Mouse (Mus musculus): Measurements from ENCODE around the gene Cntnap2.
"Not testable (repeated sequence)": the region's sequence is repeated elsewhere in the genome, so short reads cannot be mapped to it uniquely, and the experiment has no call there.

Gene Cntnap2

DNA sequence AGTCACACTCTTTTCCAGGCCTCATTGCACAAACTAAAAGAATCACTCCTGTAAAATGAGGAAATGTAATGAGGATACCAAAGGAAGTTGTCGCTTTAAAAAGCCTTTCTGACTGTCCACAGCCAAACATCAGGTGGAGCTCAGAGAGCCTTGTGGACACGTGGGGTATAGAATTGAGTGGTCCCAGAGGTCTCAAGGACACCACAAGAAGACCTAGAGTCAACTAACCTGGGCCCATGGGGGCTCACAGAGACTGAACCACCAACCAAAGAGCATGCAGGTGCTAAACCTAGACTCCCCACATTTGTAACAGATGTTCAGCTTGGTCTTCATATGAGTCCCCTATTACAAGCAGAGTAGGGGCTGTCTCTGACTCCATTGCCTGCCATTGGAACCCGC lies 2117.0 kb downstream of the Cntnap2 start:
- DNase-seq (ENCODE audit: low read depth) = not testable (repeated sequence)

DNA sequence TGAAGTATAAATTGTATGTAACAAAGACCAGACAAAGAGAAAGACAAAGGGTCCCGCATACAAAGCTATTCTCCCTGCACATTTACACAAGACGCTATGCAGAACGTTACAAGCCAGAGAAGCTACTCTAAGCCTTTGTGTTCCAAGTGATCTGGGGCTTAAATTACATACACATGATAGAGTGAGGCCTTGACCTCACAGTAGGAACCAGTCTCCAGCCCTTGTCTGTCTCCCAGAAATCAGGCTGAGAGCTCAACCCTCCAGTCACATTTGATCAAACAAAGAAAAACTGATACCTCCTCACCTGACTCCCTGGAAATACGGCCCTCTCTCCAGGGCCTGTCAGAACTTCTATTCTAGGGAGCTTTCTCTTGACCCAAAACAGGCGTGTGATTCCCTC lies 2122.2 kb downstream of the Cntnap2 start:
- not testable (repeated sequence) for DNase-seq (ENCODE audit: low read depth)

DNA sequence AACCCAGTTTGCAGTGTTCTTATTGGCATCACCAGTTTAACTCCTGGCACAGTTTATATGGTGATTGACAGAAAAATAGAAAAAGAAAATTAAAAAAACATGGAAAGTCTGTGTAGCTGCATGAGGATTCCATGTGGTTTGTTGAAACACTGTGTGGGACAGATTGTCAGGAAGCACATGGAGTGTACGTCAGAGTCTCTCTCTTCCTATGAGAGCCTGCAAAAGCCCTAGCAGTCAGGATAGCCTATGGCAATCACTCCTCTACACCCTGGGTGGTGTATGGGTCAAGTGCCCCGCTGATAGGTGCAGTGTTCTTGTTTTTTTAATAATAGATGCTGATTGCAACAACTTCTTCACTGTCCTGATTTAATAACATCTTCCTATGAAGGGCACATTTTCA lies 2123.1 kb downstream of the Cntnap2 start:
- DNase-seq (ENCODE audit: low read depth) = no peak

DNA sequence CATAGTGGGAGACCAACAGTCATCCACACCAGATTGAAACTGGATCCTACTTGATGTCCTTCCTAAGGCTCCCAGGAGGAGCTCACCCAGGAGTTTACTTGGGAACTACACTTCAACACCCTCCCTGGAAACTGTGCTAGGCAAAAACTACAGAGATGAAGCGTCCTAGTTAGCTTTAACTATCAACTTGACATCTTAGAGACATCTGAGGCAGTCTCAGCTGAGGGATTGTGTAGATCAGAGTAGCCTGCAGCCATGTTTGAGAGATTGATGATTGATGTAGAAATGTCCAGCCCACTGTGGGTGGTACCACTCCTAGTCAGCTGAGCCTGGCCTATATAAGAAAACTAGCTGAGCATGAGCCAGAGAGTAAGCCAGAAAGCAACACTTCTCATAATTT lies 2123.6 kb downstream of the Cntnap2 start:
- no peak for DNase-seq (ENCODE audit: low read depth)

DNA sequence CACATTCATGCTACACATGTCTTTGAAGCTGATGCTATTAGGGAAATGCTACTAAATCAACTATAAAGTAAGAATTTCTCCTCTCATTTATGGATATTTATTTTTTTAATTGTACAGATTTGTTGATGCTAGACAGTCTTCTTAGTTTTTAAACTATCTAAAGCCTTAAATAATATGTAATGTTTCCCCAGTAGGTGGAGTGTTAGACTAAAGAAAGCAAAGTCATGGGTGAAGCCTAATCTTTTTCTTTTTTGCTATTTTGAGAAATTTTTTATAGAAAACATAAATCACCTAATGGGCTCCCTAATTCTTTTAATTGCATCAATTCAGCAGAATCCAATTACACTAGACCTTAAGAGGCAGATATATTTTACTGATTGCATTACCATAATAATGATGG lies 2124.7 kb downstream of the Cntnap2 start:
- DNase-seq (ENCODE audit: low read depth) = not testable (repeated sequence)

DNA sequence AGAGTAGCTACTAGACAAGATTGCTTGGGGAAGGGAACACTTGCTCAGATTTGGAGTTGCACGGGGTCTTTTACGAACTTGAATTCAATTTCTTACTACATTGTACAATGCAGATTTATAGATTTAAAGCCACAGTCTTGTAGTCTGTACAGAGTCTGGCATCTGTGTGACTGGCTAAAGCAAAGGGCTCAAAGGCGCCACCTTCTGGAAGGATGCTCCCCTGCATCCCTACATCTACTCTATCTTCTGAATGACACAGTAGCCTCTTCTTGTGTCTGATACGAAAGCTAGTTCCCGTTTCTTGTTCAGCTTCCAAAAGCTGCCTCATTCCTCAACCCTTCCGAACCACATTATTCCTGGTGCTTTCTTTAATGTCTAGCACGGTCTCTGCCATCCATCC lies 2129.0 kb downstream of the Cntnap2 start:
- DNase-seq (ENCODE audit: low read depth) = peak; percentile 31

DNA sequence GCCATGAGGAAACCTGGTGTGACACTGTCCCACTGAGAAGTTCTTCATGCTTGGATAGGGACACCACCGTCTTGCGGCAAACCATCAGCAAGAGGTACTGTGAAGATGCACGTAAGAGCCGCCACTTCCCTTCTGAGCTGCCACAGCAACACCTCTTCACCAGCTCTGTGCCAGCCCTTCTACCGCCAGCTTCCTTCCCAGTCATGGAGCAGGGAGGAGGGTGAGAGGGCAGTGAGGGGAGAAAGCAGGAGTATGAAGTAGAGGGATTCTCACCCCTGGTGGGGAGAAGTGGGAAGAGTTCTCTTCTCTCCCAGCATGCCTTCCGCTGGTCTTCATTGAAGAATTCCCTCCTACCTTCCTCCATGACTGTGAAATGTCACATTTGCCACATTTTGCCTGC lies 2129.4 kb downstream of the Cntnap2 start:
- DNase-seq (ENCODE audit: low read depth) = not testable (repeated sequence)

DNA sequence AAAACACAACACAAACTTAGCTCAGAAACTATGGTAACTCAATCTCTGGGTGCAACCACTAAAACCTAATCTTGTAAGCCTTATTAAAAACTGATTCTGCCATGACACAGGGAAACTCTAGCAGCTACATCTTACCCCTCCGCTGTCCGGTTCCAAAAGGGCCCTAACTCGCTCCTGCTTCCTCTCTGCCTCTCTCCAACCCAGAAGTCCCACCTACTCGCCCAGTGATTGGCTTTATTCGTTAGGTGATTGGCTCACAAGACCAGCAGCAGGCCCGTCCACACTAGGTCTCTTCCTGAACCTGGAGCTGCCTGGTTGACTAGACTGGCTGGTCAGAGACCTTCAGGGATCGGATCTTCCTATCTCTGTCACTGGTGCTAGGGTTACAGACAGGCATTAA lies 2131.1 kb downstream of the Cntnap2 start:
- DNase-seq (ENCODE audit: low read depth) = no peak

DNA sequence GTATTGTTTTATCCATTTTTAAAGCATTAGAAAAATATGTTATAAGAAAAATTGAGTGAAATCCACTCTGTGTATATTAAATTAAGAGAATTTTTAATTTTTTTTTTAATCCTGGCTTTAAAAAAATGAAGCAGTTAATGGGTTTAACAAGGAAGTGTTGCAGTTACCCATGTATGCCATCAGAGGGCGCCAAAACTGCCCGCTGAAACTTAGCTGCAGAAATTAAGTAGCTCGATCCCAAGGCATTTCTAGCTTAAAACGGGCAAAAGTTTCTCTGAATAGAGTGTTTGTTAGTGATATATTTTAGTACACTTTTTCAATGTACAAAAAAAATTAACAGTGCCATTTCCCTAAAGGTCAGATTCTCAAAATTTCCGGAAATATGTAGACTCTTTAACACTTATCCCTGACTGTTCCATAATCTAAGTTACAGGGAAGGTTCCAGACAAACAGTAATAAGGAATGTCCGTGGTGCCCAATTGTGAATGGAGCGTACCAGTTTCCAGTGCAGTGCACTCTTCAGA lies 2132.2 kb downstream of the Cntnap2 start:
- DNase-seq (ENCODE audit: low read depth) = peak; percentile 71

DNA sequence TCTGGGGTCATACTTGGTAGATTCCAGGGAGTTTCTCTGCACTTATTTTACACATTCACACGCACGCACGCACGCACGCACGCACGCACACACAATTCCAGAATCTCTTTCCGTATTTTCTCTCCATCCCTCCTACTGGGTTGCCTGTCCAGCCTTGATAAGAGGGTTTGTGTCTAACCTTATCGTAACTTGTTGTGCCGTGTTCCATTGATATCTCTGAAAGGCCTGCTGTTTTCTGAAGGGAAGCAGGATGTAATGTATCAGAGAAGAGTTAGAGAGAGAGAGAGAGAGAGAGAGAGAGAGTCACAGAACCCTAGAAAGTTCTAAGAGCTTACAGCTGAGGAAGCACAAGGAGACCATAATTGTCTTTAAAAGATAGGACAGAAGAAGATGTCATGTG lies 2132.8 kb downstream of the Cntnap2 start:
- no peak for DNase-seq (ENCODE audit: low read depth)

DNA sequence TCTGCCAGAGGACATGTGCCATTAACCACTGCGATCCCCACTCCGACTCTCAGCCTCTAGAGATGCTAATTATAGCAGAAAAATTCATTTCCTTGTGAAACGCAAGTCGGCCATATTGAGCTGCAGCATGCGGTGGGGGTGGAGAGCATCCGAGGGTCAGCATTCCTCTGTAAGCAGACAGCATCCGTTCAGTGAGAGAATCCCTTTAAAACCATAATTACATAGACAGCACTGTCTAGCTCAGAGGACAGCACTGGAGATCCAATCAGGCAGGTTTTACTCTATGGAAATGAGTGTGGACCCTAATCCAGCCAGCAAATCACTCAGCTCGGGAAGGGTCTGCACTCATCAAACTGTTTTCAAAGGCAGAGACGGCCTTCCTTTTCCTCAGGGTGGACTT lies 2133.3 kb downstream of the Cntnap2 start:
- no peak for DNase-seq (ENCODE audit: low read depth)

DNA sequence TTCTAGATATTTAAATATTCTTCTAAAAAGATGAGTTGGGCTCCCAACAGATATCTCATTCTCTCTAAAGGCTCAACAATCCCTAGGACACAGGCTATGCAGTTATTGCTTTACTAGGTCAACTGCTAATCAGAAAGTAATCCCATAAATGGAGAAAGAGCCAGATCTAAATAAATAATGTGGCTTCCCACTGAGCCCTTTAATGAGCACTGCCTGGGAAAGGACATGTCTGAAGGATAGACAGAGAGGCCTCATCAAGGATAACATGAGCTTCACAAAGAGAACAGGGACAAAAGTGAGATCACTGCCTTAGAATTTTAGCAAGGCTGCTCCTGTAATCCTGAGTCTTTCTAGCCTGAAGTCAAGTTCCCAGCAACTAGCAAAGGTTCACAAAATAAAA lies 2138.4 kb downstream of the Cntnap2 start:
- no peak for DNase-seq (ENCODE audit: low read depth)

DNA sequence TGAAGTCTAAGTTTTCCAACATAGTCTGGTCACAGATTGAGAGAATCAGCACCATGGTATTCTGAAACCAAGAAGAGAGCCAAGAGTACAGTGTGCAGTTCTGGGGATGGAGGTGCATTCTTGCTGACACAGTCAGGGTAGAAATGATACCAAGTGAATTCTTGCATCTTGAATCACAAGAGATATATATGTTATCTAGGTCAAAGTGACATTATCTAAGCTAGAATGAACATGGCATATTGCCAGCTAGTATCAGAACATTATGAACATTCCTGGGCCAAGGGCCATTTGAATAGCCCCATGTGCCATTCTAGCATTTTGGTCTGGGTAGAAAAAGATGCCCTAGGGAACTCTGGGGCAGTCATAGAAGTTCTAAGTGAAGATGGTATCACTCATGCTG lies 2141.5 kb downstream of the Cntnap2 start:
- DNase-seq (ENCODE audit: low read depth) = no peak

DNA sequence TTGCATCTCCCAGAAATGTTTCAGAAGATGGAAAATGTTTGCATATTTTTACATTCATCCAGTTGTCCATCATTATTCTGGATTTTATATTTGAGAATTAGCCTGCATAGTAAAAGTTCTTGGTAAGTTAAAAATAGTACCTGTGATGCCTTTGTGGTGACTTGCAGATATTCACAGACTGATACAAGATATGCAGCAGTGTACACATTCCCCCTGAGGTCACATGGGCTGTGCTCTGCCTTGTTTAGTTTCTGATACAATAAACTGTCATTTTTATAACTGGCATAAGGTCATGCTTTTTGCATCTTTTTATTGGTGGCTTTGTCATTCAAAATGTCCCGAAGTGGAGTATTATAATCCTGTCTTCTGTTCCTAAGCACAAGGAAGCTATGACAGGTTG lies 2148.9 kb downstream of the Cntnap2 start:
- no peak for DNase-seq (ENCODE audit: low read depth)

DNA sequence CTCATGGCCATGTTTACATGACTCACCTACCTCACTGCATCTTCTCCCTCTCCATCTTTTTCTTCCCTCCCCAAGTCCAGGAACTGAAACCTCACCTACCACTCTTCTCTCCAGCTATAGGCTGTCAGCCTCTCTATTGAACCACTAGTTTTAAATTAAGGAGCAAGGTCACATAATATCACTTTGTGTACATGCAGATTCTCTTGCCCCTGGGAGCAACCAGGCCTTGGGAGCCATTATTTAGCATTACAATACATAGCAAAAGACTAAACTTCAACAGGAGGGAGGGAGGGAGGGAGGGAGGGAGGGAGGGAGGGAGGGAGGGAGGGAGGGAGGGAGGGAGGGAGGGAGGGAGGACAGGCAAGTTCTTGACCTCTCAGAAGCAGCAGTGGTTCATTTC lies 2155.6 kb downstream of the Cntnap2 start:
- DNase-seq (ENCODE audit: low read depth) = no peak

DNA sequence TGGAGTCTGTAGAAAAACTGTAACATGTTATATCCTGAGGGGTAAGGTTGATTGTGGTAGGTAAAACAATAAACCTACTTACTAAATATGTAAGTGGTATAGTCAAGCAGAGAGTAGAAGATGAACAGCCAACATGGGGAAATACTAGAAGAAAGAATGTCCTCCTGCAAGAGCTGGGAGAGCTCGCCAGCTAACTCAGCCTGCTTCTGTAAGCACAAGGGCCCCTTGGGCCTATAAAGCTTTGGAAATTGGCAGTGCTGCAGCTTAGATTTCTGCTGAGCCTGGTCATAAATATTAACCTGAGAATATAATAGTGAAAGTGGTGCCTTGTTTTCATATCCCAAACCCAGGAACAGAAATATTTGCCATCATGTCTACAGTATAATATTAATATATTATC lies 2164.4 kb downstream of the Cntnap2 start:
- DNase-seq (ENCODE audit: low read depth) = not testable (repeated sequence)

DNA sequence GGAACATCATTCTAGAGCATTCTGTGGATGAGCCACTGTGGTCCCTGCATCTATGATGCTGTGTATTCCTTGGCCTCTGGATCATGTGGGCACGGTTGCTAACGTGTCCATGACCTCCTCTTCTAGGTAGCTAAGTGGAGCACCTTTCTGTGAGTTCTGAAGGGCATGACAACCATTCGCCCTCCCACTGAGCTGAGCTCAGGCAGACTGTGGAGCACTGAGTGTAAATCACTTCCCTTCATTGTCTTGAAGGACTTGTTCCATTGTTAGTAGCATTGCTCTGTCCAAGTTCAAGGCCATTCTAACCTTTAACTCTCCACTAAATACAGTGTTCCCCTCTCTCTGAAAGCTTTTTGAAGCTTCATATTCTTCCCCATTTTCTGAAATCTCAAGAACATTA lies 2166.2 kb downstream of the Cntnap2 start:
- DNase-seq (ENCODE audit: low read depth) = not testable (repeated sequence)

DNA sequence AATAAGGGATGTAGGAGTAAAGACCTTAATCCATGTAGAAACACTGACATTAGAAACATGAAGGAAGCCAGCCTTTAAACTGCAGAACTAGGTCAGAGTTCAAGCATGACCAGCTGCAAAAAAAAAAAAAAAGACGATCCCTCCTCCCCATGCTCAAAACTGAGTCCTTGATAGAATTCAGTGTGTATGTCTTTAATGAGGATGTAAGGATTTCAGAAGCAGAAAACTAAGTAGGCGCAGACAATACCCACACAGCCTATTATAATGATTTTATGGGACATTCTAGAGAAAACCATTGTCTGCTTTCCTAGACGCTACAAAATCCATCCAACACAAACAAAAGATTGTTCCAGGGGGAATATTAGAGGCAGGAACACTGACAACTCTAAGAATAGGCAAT lies 2168.4 kb downstream of the Cntnap2 start:
- DNase-seq (ENCODE audit: low read depth) = no peak

DNA sequence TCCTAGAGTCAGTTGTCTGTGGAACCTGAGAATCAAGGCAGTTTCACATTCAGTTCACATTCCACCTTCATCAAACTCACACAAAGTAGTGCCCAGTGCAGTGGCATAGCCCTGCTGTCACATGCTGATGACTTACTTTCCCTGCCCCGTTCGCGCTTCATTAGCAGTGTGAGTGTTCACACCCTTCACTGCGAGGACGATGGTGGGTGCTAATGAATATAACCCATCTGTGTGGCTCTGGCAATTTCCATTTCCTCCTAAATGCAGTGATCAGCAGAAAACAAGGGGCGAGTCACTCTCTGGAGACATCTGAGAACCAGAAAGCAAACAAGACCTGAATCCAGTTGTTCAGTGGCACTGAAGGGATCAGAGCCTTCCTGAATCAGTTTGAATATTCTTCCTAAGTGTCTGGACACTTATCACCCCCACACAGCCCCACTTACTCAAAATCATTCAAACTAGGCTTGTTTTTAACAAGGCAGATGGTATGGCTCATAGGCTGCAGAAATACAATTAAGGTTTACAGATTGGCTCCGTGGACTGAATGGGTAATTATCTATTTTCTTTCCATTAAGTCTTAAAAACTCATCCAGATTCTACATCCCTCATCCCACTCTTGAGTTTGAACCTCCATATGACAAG lies 2169.6 kb downstream of the Cntnap2 start:
- no peak for DNase-seq (ENCODE audit: low read depth)

DNA sequence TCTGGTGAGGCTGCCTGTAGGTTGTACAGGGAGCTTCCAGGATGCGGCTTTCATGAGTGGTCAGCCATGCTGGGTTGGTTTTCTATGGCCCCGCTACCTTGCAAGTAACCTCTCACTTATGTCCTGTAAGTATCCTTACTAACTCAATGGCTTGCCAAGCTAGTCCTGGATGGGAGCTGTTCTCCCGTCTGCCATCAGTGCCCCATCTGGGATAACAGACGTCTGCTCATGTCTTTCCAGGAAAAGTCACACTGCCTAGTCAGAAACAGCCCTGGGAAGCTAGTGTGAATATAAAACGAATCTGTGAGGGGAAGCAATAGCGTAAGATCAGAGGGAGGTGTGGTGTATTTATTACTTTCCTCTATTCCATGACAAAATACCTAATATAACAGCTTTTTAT lies 2172.4 kb downstream of the Cntnap2 start:
- no peak for DNase-seq (ENCODE audit: low read depth)

DNA sequence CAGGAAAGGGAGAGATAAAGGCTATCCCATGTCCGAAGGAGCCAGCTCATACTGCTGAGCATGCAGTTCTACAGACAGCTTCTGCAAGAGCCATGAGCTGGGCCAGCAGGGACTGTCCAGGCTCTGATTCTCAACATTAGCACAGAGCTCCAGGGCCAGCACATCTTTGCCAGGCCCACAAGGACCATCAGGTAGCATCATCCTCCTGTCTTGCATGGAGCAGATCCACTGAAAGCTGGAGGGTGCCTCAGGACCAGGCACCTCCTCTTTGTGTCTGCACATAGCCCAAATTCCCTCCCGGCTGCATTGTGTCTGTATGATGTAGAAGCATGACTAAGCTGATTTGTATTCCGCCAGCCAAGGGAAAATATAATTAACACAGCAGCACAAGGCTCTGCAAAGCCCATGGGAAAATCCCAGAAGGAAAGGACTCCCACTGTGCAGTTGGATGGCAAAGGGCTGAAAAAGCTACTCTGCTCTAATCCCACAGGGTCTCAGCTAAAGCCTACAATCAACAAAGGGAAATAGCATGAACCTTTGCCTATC lies 2180.3 kb downstream of the Cntnap2 start:
- DNase-seq (ENCODE audit: low read depth) = no peak

DNA sequence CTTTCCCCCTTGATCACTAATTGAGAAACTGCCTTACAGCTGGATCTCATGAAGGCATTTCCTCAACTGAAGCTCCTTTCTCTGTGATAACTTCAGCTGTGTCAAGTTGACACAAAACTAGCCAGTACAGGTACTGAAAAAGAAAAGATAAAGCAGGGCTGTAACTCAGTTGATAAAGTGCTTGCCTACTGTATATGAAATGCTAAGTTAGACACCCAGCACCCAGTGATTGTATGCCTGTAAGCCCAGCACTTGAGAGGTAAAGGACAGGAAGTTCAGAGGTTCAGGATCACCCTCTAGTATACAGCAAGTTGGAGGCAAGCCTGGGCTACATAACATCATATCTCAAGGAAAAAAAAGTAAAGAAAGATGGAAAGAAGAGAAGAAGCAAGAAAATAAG lies 2182.2 kb downstream of the Cntnap2 start:
- no peak for DNase-seq (ENCODE audit: low read depth)

DNA sequence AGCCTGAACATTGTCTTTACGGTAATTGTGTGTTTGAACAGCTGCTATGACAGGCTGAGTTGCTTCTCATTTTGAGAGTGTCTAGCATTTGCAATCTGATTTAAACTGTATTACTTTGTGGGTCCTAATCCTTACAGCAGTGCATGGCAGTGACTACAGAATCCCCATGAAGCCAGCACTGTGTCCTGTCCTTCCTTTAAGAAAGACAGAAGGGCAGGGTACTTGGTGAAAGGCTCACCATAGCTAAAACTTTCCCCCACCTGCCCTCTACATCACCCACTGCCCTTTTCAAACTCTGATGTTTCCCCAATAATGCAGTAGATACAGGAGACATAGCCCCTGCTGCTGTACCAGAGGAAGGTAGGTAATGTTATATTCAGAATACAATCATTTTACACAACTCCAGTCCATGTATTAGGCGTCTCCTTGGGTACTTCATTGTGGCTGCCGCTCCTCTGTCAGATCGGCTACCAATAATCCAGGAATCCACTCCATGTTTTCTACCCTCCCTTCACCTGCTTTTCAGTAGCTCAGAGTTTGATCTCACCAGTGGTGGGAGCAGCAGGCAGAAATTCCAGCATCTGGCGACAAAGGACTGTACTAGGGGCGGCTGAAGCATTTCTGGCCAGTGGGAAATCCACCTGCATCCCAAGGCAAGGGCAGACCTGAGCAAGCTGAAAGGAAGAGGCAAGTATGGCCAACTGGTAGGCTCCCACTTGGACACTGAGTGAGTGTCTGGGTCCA lies 2184.9 kb downstream of the Cntnap2 start:
- peak; percentile 39 for DNase-seq (ENCODE audit: low read depth)
